Mouse (Mus musculus): ENCODE data around the gene Bach2. TPM values are rescaled to one million over a fixed set of nuclear protein-coding genes. Genes with fewer than 3 reads are reported as not detected.

Bach2 gene
- polyA plus RNA-seq, 1 experiment from 2014 or later = 1.1 TPM

GRCm38 (mm10) chr4:32379140-32379539 is 140.5 kb downstream of the Bach2 start:
- H3K4me1 ChIP-seq (replicated peaks; ENCODE audit: control insufficient read depth, insufficient read depth, low read length) = no peaks in the 10 kb centered on the region
- H3K36me3 ChIP-seq (ENCODE audit: control insufficient read depth, insufficient read depth) = no peaks in the 10 kb centered on the region
- no peaks in the 10 kb centered on the region for H3K9me3 ChIP-seq (ENCODE audit: control insufficient read depth)
- peak; percentile 31 for TF ChIP-seq CTCF (IDR thresholded peaks at IDR 0.05; ENCODE audit: low read depth)
- H3K27me3 ChIP-seq (replicated peaks; ENCODE audit: control insufficient read depth, insufficient read depth, low read length) = no peaks in the 10 kb centered on the region
- no peak overlapping the region for H3K9ac ChIP-seq (ENCODE audit: low read depth, low read length)
- ATAC-seq = no peak
- no peak overlapping the region for H3K4me2 ChIP-seq (replicated peaks; ENCODE audit: low read depth)
- 87% methylated on average over 7 of the region's 7 CpGs for WGBS
- no peak overlapping the region for H3K27ac ChIP-seq (ENCODE audit: low read depth, low read length)
- no peak overlapping the region for H3K4me3 ChIP-seq (ENCODE audit: low read depth, low read length)

- no peaks in the 10 kb centered on the region for H3K27me3 ChIP-seq (replicated peaks; ENCODE audit: control insufficient read depth, insufficient read depth, low read length)
- H3K4me1 ChIP-seq (replicated peaks; ENCODE audit: control insufficient read depth, insufficient read depth, low read length) = no peaks in the 10 kb centered on the region
- H3K4me3 ChIP-seq (ENCODE audit: low read depth, low read length) = no peak overlapping the region
- TF ChIP-seq CTCF (IDR thresholded peaks at IDR 0.05; ENCODE audit: low read depth) = no peak
- no peak overlapping the region for H3K4me2 ChIP-seq (replicated peaks; ENCODE audit: low read depth)
- H3K27ac ChIP-seq (ENCODE audit: low read depth, low read length) = no peak overlapping the region
- no peak overlapping the region for H3K9ac ChIP-seq (ENCODE audit: low read depth, low read length)
- no peaks in the 10 kb centered on the region for H3K9me3 ChIP-seq (ENCODE audit: control insufficient read depth)
- no peak for ATAC-seq
- WGBS = 67% methylated on average over 16 of the region's 16 CpGs
- no peaks in the 10 kb centered on the region for H3K36me3 ChIP-seq (ENCODE audit: control insufficient read depth, insufficient read depth)
Measured at GRCm38 (mm10) chr4:32381666-32382381, 143.2 kb downstream of the Bach2 start.

GRCm38 (mm10) chr4:32385121-32385520 is 146.5 kb downstream of the Bach2 start:
- Histone ChIP-seq H3K9ac (ENCODE audit: low read depth, low read length) (no peak overlapping the region), H3K36me3 (ENCODE audit: control insufficient read depth, insufficient read depth) (no peaks in the 10 kb centered on the region), H3K4me1 (replicated peaks; ENCODE audit: control insufficient read depth, insufficient read depth, low read length) (no peaks in the 10 kb centered on the region), H3K27me3 (replicated peaks; ENCODE audit: control insufficient read depth, insufficient read depth, low read length) (no peaks in the 10 kb centered on the region), H3K4me3 (ENCODE audit: low read depth, low read length) (no peak overlapping the region), H3K9me3 (ENCODE audit: control insufficient read depth) (no peaks in the 10 kb centered on the region), H3K27ac (ENCODE audit: low read depth, low read length) (no peak overlapping the region), H3K4me2 (replicated peaks; ENCODE audit: low read depth) (no peak overlapping the region)
- TF ChIP-seq CTCF (IDR thresholded peaks at IDR 0.05; ENCODE audit: low read depth) = no peak
- ATAC-seq = no peak
- WGBS = 73% methylated on average over 2 of the region's 2 CpGs

GRCm38 (mm10) chr4:32385623-32386022 is 147.0 kb downstream of the Bach2 start:
- no peak overlapping the region for H3K9ac ChIP-seq (ENCODE audit: low read depth, low read length)
- H3K4me3 ChIP-seq (ENCODE audit: low read depth, low read length) = no peak overlapping the region
- H3K4me1 ChIP-seq (replicated peaks; ENCODE audit: control insufficient read depth, insufficient read depth, low read length) = no peaks in the 10 kb centered on the region
- no peak for TF ChIP-seq CTCF (IDR thresholded peaks at IDR 0.05; ENCODE audit: low read depth)
- no peaks in the 10 kb centered on the region for H3K36me3 ChIP-seq (ENCODE audit: control insufficient read depth, insufficient read depth)
- H3K4me2 ChIP-seq (replicated peaks; ENCODE audit: low read depth) = no peak overlapping the region
- no peak for ATAC-seq
- H3K9me3 ChIP-seq (ENCODE audit: control insufficient read depth) = no peaks in the 10 kb centered on the region
- no peaks in the 10 kb centered on the region for H3K27me3 ChIP-seq (replicated peaks; ENCODE audit: control insufficient read depth, insufficient read depth, low read length)
- WGBS = 94% methylated on average over 14 of the region's 14 CpGs
- H3K27ac ChIP-seq (ENCODE audit: low read depth, low read length) = no peak overlapping the region

- Histone ChIP-seq H3K36me3 (ENCODE audit: control insufficient read depth, insufficient read depth) (no peaks in the 10 kb centered on the region), H3K27ac (ENCODE audit: low read depth, low read length) (no peak overlapping the region), H3K9ac (ENCODE audit: low read depth, low read length) (no peak overlapping the region), H3K4me3 (ENCODE audit: low read depth, low read length) (no peak overlapping the region), H3K27me3 (replicated peaks; ENCODE audit: control insufficient read depth, insufficient read depth, low read length) (no peaks in the 10 kb centered on the region), H3K4me1 (replicated peaks; ENCODE audit: control insufficient read depth, insufficient read depth, low read length) (no peaks in the 10 kb centered on the region), H3K4me2 (replicated peaks; ENCODE audit: low read depth) (no peak overlapping the region), H3K9me3 (ENCODE audit: control insufficient read depth) (no peaks in the 10 kb centered on the region)
- no peak for TF ChIP-seq CTCF (IDR thresholded peaks at IDR 0.05; ENCODE audit: low read depth)
- 84% methylated on average over 10 of the region's 10 CpGs for WGBS
- no peak for ATAC-seq
Measured at GRCm38 (mm10) chr4:32386346-32386745, 147.7 kb downstream of the Bach2 start.

GRCm38 (mm10) chr4:32386931-32387330 is 148.3 kb downstream of the Bach2 start:
- Histone ChIP-seq H3K9ac (ENCODE audit: low read depth, low read length) (no peak overlapping the region), H3K4me2 (replicated peaks; ENCODE audit: low read depth) (no peak overlapping the region), H3K4me3 (ENCODE audit: low read depth, low read length) (no peak overlapping the region), H3K27ac (ENCODE audit: low read depth, low read length) (no peak overlapping the region), H3K27me3 (replicated peaks; ENCODE audit: control insufficient read depth, insufficient read depth, low read length) (no peaks in the 10 kb centered on the region), H3K36me3 (ENCODE audit: control insufficient read depth, insufficient read depth) (no peaks in the 10 kb centered on the region), H3K9me3 (ENCODE audit: control insufficient read depth) (no peaks in the 10 kb centered on the region), H3K4me1 (replicated peaks; ENCODE audit: control insufficient read depth, insufficient read depth, low read length) (no peaks in the 10 kb centered on the region)
- TF ChIP-seq CTCF (IDR thresholded peaks at IDR 0.05; ENCODE audit: low read depth) = no peak
- ATAC-seq = no peak
- 66% methylated on average over 8 of the region's 8 CpGs for WGBS
